Mouse (Mus musculus): ENCODE measurements around the gene Rap1gap.

Gene Rap1gap

GRCm38 (mm10) chr4:137664433-137664979 is at the start of gene Rap1gap:
Gene Rap1gap, plus strand, starts transcription at chr4:137664726.
- DNase-seq, result peak; percentile 78 to 83

GRCm38 (mm10) chr4:137622847-137623246 is 41.7 kb upstream of the Rap1gap start:
- no peak for DNase-seq

GRCm38 (mm10) chr4:137627476-137628235 is 36.9 kb upstream of the Rap1gap start:
- DNase-seq, result no peak

GRCm38 (mm10) chr4:137628400-137628799 is 36.1 kb upstream of the Rap1gap start:
- DNase-seq, result no peak

GRCm38 (mm10) chr4:137629354-137629753 is 35.2 kb upstream of the Rap1gap start:
- DNase-seq, result peak in 1 of 2 experiments; percentile 23

- no peak for DNase-seq
Observed at GRCm38 (mm10) chr4:137630153-137630552, 34.4 kb upstream of the Rap1gap start.

GRCm38 (mm10) chr4:137631596-137631995 is 32.9 kb upstream of the Rap1gap start:
- no peak for DNase-seq

- no peak for DNase-seq
Observed at GRCm38 (mm10) chr4:137633394-137633793, 31.1 kb upstream of the Rap1gap start.

GRCm38 (mm10) chr4:137636597-137636996 is 27.9 kb upstream of the Rap1gap start:
- DNase-seq, result no peak

- peak in 1 of 2 experiments; percentile 22 for DNase-seq
Observed at GRCm38 (mm10) chr4:137641556-137641955, 23.0 kb upstream of the Rap1gap start.

GRCm38 (mm10) chr4:137642101-137642500 is 22.4 kb upstream of the Rap1gap start:
- DNase-seq, result no peak

- no peak for DNase-seq
Observed at GRCm38 (mm10) chr4:137643459-137643858, 21.1 kb upstream of the Rap1gap start.

GRCm38 (mm10) chr4:137646262-137646661 is 18.3 kb upstream of the Rap1gap start:
- no peak for DNase-seq

GRCm38 (mm10) chr4:137647648-137648047 is 16.9 kb upstream of the Rap1gap start:
- DNase-seq, result no peak

- no peak for DNase-seq
Observed at GRCm38 (mm10) chr4:137648230-137648629, 16.3 kb upstream of the Rap1gap start.

- no peak for DNase-seq
Observed at GRCm38 (mm10) chr4:137650912-137651311, 13.6 kb upstream of the Rap1gap start.

- DNase-seq, result no peak
Observed at GRCm38 (mm10) chr4:137652835-137653346, 11.6 kb upstream of the Rap1gap start.

- no peak for DNase-seq
Observed at GRCm38 (mm10) chr4:137655241-137656031, 9.1 kb upstream of the Rap1gap start.

- no peak for DNase-seq
Observed at GRCm38 (mm10) chr4:137657674-137658073, 6.9 kb upstream of the Rap1gap start.

- DNase-seq, result no peak
Observed at GRCm38 (mm10) chr4:137659541-137659940, 5.0 kb upstream of the Rap1gap start.

GRCm38 (mm10) chr4:137660364-137661077 is 4.0 kb upstream of the Rap1gap start:
- DNase-seq, result peak; percentile 40 to 43

GRCm38 (mm10) chr4:137661078-137661450 is 3.5 kb upstream of the Rap1gap start:
- DNase-seq, result peak; percentile 52 to 65

- peak; percentile 73 to 77 for DNase-seq
Observed at GRCm38 (mm10) chr4:137661547-137661946, 3.0 kb upstream of the Rap1gap start.
